Mouse (Mus musculus) thymus, adult 2 months (tissue): ENCODE measurements around the gene Mphosph9. TPM values are rescaled to one million over a fixed set of nuclear protein-coding genes. Genes with fewer than 3 reads are reported as not detected.
"Not testable (repeated sequence)": the region's sequence is repeated elsewhere in the genome, so short reads cannot be mapped to it uniquely, and the experiment has no call there.

ENCODE experiments used
- DNase-seq: peaks from one replicate; pipeline ENCODE4 v3.0.0; 2021
- H3K27ac ChIP-seq: fragments of 200-500 bp; 2 replicates; pipeline ENCODE4 v1.5.1; 2012; ENCODE audit warnings: low read length, control low read depth; ENCODE audit not compliant: control insufficient read depth, insufficient read depth
- H3K27me3 ChIP-seq: fragments of 200-500 bp; 2 replicates; pipeline ENCODE4 v1.6.1; 2012; ENCODE audit warnings: mild to moderate bottlenecking, low read length, moderate library complexity, mixed read lengths; ENCODE audit not compliant: control insufficient read depth, insufficient read depth
- H3K36me3 ChIP-seq: fragments of 200-500 bp; 2 replicates; pipeline ENCODE4 v1.6.1; 2012; ENCODE audit warnings: mild to moderate bottlenecking, low read length, moderate library complexity; ENCODE audit not compliant: control insufficient read depth, insufficient read depth
- H3K4me1 ChIP-seq: fragments of 200-500 bp; replicated peaks from 2 replicates; pipeline ENCODE4 v1.6.1; 2012; ENCODE audit warnings: low read length; ENCODE audit not compliant: control insufficient read depth, insufficient read depth
- H3K4me3 ChIP-seq: fragments of 200-500 bp; 2 replicates; pipeline ENCODE4 v1.5.1; 2012; ENCODE audit warnings: mild to moderate bottlenecking, low read length, control low read depth, moderate library complexity; ENCODE audit not compliant: control insufficient read depth, insufficient read depth
- CTCF ChIP-seq: fragments of 200-500 bp; IDR thresholded peaks from 2 replicates; pipeline ENCODE4 v1.5.1; 2012; ENCODE audit warnings: mild to moderate bottlenecking, control low read depth, low read length, moderate library complexity, borderline replicate concordance; ENCODE audit not compliant: control insufficient read depth, poor library complexity, insufficient read depth; ENCODE audit errors: extremely low read depth
- POLR2A ChIP-seq: fragments of 200-500 bp; IDR thresholded peaks from 2 replicates; pipeline ENCODE4 v1.6.1; 2012; ENCODE audit warnings: mild to moderate bottlenecking, low read length, control low read depth, moderate library complexity; ENCODE audit not compliant: control insufficient read depth, poor library complexity, insufficient read depth; ENCODE audit errors: extremely low read depth
- WGBS: fragments of 180-500 bp; shearing (Covaris S2); methylation state at CpG from one replicate; pipeline ENCODE4 v1.1.7; 2018; 5-methylcytosine and 5-hydroxymethylcytosine counted together
- polyA plus RNA-seq: library from polyadenylated mRNA; depleted of rRNA; stranded (reverse); fragments of >200 nt; gene quantifications from 2 replicates; pipeline ENCODE4 v1.2.3, GENCODE M21; 2012

Gene Mphosph9
- polyA plus RNA-seq, 1 experiment, result 16.2 TPM

- H3K36me3 ChIP-seq, result peaks cover 48% of the 10 kb centered on the region
- DNase-seq, result no peak
- WGBS, result 98% methylated on average over 11 of the region's 11 CpGs
Observed at GRCm38 (mm10) chr5:124315941-124316340, 11.8 kb downstream of the Mphosph9 start.

GRCm38 (mm10) chr5:124315498-124315897 is 12.3 kb downstream of the Mphosph9 start:
- Histone ChIP-seq H3K27ac (no peak overlapping the region), H3K4me1 (no peaks in the 10 kb centered on the region), H3K36me3 (peaks cover 48% of the 10 kb centered on the region), H3K4me3 (no peak overlapping the region), H3K27me3 (no peaks in the 10 kb centered on the region)
- 98% methylated on average over 9 of the region's 9 CpGs for WGBS
- no peak for DNase-seq
- TF ChIP-seq CTCF (no peak), POLR2A (no peak)

More at GRCm38 (mm10) chr5:124315941-124316340, 11.8 kb downstream of the Mphosph9 start:
- Histone ChIP-seq H3K27me3 (no peaks in the 10 kb centered on the region), H3K4me3 (no peak overlapping the region), H3K27ac (no peak overlapping the region), H3K4me1 (no peaks in the 10 kb centered on the region)
- no peak for TF ChIP-seq POLR2A
- no peak for TF ChIP-seq CTCF

- no peak overlapping the region for H3K4me3 ChIP-seq
- no peak overlapping the region for H3K27ac ChIP-seq
- 77% methylated on average over 11 of the region's 11 CpGs for WGBS
Observed at GRCm38 (mm10) chr5:124310091-124310490, 17.7 kb downstream of the Mphosph9 start.

GRCm38 (mm10) chr5:124309155-124309554 is 18.6 kb downstream of the Mphosph9 start:
- no peaks in the 10 kb centered on the region for H3K4me1 ChIP-seq
- no peak for DNase-seq
- 95% methylated on average over 10 of the region's 10 CpGs for WGBS
- no peak overlapping the region for H3K4me3 ChIP-seq
- peaks cover 58% of the 10 kb centered on the region for H3K36me3 ChIP-seq
- TF ChIP-seq POLR2A, result no peak
- TF ChIP-seq CTCF, result no peak
- H3K27me3 ChIP-seq, result no peaks in the 10 kb centered on the region
- no peak overlapping the region for H3K27ac ChIP-seq

More at GRCm38 (mm10) chr5:124310091-124310490, 17.7 kb downstream of the Mphosph9 start:
- Histone ChIP-seq H3K27me3 (no peaks in the 10 kb centered on the region), H3K4me1 (no peaks in the 10 kb centered on the region), H3K36me3 (peaks cover 66% of the 10 kb centered on the region)
- TF ChIP-seq CTCF, result no peak
- no peak for TF ChIP-seq POLR2A
- no peak for DNase-seq

GRCm38 (mm10) chr5:124302853-124303252 is 24.9 kb downstream of the Mphosph9 start:
- H3K27me3 ChIP-seq, H3K4me1 ChIP-seq, H3K4me3 ChIP-seq, DNase-seq, H3K27ac ChIP-seq: not testable (repeated sequence)
- 44% methylated on average over 6 of the region's 6 CpGs for WGBS
- peaks cover 51% of the 10 kb centered on the region for H3K36me3 ChIP-seq

- Histone ChIP-seq H3K36me3 (peaks cover 47% of the 10 kb centered on the region), H3K27ac (no peak overlapping the region), H3K4me1 (no peaks in the 10 kb centered on the region), H3K4me3 (no peak overlapping the region), H3K27me3 (no peaks in the 10 kb centered on the region)
- TF ChIP-seq POLR2A, result no peak
- TF ChIP-seq CTCF, result no peak
- DNase-seq, result no peak
- 98% methylated on average over 4 of the region's 4 CpGs for WGBS
Observed at GRCm38 (mm10) chr5:124300132-124300531, 27.6 kb downstream of the Mphosph9 start.

GRCm38 (mm10) chr5:124299307-124299706 is 28.5 kb downstream of the Mphosph9 start:
- WGBS, result 77% methylated on average over 3 of the region's 4 CpGs
- peak; percentile 14 for DNase-seq
- peaks cover 51% of the 10 kb centered on the region for H3K36me3 ChIP-seq
- H3K4me1 ChIP-seq, H3K27ac ChIP-seq, H3K4me3 ChIP-seq, H3K27me3 ChIP-seq: not testable (repeated sequence)
